Comparison of ENCODE assay signal across 29 mouse cellular contexts in genomic region chr5:119665739-119666138, GRCm38 (mm10). TPM values are rescaled to one million over a fixed set of nuclear protein-coding genes. Genes with fewer than 3 reads are reported as not detected.
A peak's percentile ranks its signal among the peaks of the same experiment; 100 is the strongest.
DNase-seq lines count a peak whose midpoint lies in the region; ATAC-seq and TF ChIP-seq lines count a peak whose summit lies in the region.
"Had no signal": no experiment of that assay in that cellular context is flagged by ENCODE, and none has a peak within 500 bp of the region (broad histone marks: within the 10 kb centered on the region; RNA-seq: fewer than 3 reads in every experiment).

No protein-coding gene starts in this region.

- H3K27me3 ChIP-seq in hindbrain, embryonic 10.5 days (ENCODE audit: insufficient read depth, poor library complexity, severe bottlenecking), result peaks cover 100% of the 10 kb centered on the region
- peaks cover 97% of the 10 kb centered on the region for H3K27me3 ChIP-seq in hindbrain, embryonic 12.5 days
- peaks cover 94% of the 10 kb centered on the region for H3K27me3 ChIP-seq in E14TG2a.4 (ENCODE audit: insufficient read depth, low read length)
- peaks cover 100% of the 10 kb centered on the region for H3K27me3 ChIP-seq in embryonic facial prominence, embryonic 10.5 days (replicated peaks; ENCODE audit: low read depth, poor library complexity, severe bottlenecking)
- peaks cover 76% of the 10 kb centered on the region for H3K27me3 ChIP-seq in embryonic facial prominence, embryonic 13.5 days

- no peak for TF ChIP-seq CTCF in E14TG2a.4 (conservative IDR thresholded peaks at IDR 0.05; ENCODE audit: low read length)

- 2% methylated on average over 6 of the region's 6 CpGs for WGBS in hindbrain, embryonic 10.5 days
- 4% methylated on average over 6 of the region's 6 CpGs for WGBS in hindbrain, embryonic 12.5 days
- 4% methylated on average over 6 of the region's 6 CpGs for WGBS in embryonic facial prominence, embryonic 10.5 days
- 19% methylated on average over 6 of the region's 6 CpGs for WGBS in embryonic facial prominence, embryonic 13.5 days

- no peak overlapping the region for H3K27ac ChIP-seq in hindbrain, embryonic 10.5 days
- H3K27ac ChIP-seq in hindbrain, embryonic 12.5 days, result no peak overlapping the region
- 0 out of 2 replicates have a peak overlapping the region, but pooled peaks have one; percentile 93 for H3K27ac ChIP-seq in embryonic facial prominence, embryonic 10.5 days (replicated peaks)
- peak overlapping the region; percentile 91 for H3K27ac ChIP-seq in embryonic facial prominence, embryonic 13.5 days
- H3K27ac ChIP-seq: embryonic facial prominence, embryonic 15.5 days; gastrocnemius, adult 2 months; heart, adult 2 months; heart, embryonic 10.5 days; heart, embryonic 13.5 days; hindbrain, embryonic 14.5 days had no signal

- no peak overlapping the region for H3K4me2 ChIP-seq in hindbrain, embryonic 12.5 days (replicated peaks)
- peak overlapping the region; percentile 79 for H3K4me2 ChIP-seq in embryonic facial prominence, embryonic 13.5 days
- H3K4me2 ChIP-seq: embryonic facial prominence, embryonic 15.5 days; heart, embryonic 13.5 days; hindbrain, embryonic 14.5 days had no signal

- H3K4me1 ChIP-seq in hindbrain, embryonic 10.5 days (replicated peaks), result peaks cover 26% of the 10 kb centered on the region
- peaks cover 16% of the 10 kb centered on the region for H3K4me1 ChIP-seq in hindbrain, embryonic 12.5 days
- peaks cover 89% of the 10 kb centered on the region for H3K4me1 ChIP-seq in E14TG2a.4 (replicated peaks; ENCODE audit: low read depth, low read length)
- peaks cover 94% of the 10 kb centered on the region for H3K4me1 ChIP-seq in embryonic facial prominence, embryonic 10.5 days
- H3K4me1 ChIP-seq in embryonic facial prominence, embryonic 13.5 days, result peaks cover 80% of the 10 kb centered on the region

- intact Hi-C loops in gastrocnemius, postnatal 36 days (cut with DNase I), result no loop called here
- intact Hi-C loops in gastrocnemius, postnatal 14 days (cut with DNase I; ENCODE audit: low total_unique reads), result no loop called here

- H3K4me3 ChIP-seq in hindbrain, embryonic 10.5 days, result no peak overlapping the region
- no peak overlapping the region for H3K4me3 ChIP-seq in hindbrain, embryonic 12.5 days
- 0 out of 2 replicates have a peak overlapping the region, but pooled peaks have one; percentile 7 for H3K4me3 ChIP-seq in E14TG2a.4 (replicated peaks; ENCODE audit: low read length)
- H3K4me3 ChIP-seq in embryonic facial prominence, embryonic 10.5 days, result no peak overlapping the region
- peak overlapping the region; percentile 14; the same call in 1 of the 2 replicates for H3K4me3 ChIP-seq in embryonic facial prominence, embryonic 13.5 days
- H3K4me3 ChIP-seq: embryonic facial prominence, embryonic 15.5 days; gastrocnemius, adult 2 months; heart, adult 2 months; heart, embryonic 10.5 days; heart, embryonic 13.5 days had no signal

- H3K9ac ChIP-seq in hindbrain, embryonic 12.5 days, result no peak overlapping the region
- H3K9ac ChIP-seq in embryonic facial prominence, embryonic 13.5 days, result peak overlapping the region; percentile 99
- H3K9ac ChIP-seq: embryonic facial prominence, embryonic 15.5 days; forebrain, postnatal 0 days; heart, embryonic 13.5 days; hindbrain, embryonic 14.5 days had no signal

- peak; percentile 25 for DNase-seq in hindbrain, embryonic 10.5 days (ENCODE audit: low spot score)
- no peak for DNase-seq in embryonic facial prominence, embryonic 10.5 days (ENCODE audit: low spot score)
- no peak for DNase-seq in Muller cell, postnatal 12 days (ENCODE audit: inconsistent ontology term)
- no peak for DNase-seq in gastrocnemius, postnatal 36 days
- no peak for DNase-seq in gastrocnemius, postnatal 14 days
- DNase-seq: adrenal gland, adult 2 months; cerebellum, adult 11 months; cerebellum, adult 2 months; cerebellum, adult 9-11 months; cerebellum, postnatal 36 days; embryo, embryonic 11 days; forebrain, postnatal 0 days; gastrocnemius, adult 2 months; gastrocnemius, postnatal 25 days; heart, adult 2 months; heart, postnatal 14 days; heart, postnatal 4 days; kidney, adult 2 months had no signal

- H3K36me3 ChIP-seq in hindbrain, embryonic 10.5 days, result no peaks in the 10 kb centered on the region
- H3K36me3 ChIP-seq in hindbrain, embryonic 12.5 days, result no peaks in the 10 kb centered on the region
- H3K36me3 ChIP-seq in E14TG2a.4 (ENCODE audit: insufficient read depth, low read length), result no peaks in the 10 kb centered on the region
- no peaks in the 10 kb centered on the region for H3K36me3 ChIP-seq in embryonic facial prominence, embryonic 10.5 days (replicated peaks)
- H3K36me3 ChIP-seq in embryonic facial prominence, embryonic 13.5 days, result no peaks in the 10 kb centered on the region
- H3K36me3 ChIP-seq: embryonic facial prominence, embryonic 15.5 days; heart, embryonic 10.5 days; heart, embryonic 13.5 days had no signal

- ATAC-seq in hindbrain, embryonic 12.5 days (ENCODE audit: low FRiP score), result no peak
- no peak for ATAC-seq in embryonic facial prominence, embryonic 13.5 days (ENCODE audit: insufficient number of reproducible peaks, insufficient read depth, low FRiP score, low TSS enrichment, low read depth)
- ATAC-seq: forebrain, embryonic 14.5 days; forebrain, postnatal 0 days; intestine, postnatal 0 days had no signal

- H3K9me3 ChIP-seq in hindbrain, embryonic 10.5 days, result no peaks in the 10 kb centered on the region
- no peaks in the 10 kb centered on the region for H3K9me3 ChIP-seq in hindbrain, embryonic 12.5 days (replicated peaks)
- H3K9me3 ChIP-seq in E14TG2a.4 (ENCODE audit: low read length), result no peaks in the 10 kb centered on the region
- no peaks in the 10 kb centered on the region for H3K9me3 ChIP-seq in embryonic facial prominence, embryonic 10.5 days
- no peaks in the 10 kb centered on the region for H3K9me3 ChIP-seq in embryonic facial prominence, embryonic 13.5 days
- H3K9me3 ChIP-seq: embryonic facial prominence, embryonic 15.5 days; heart, embryonic 10.5 days; heart, embryonic 13.5 days had no signal

RNA-seq across cellular contexts. Expression of gene Tbx3, which starts 4.7 kb away (rescaled TPM):
- 5.8 and 13.0 TPM in 2 replicates for polyA plus RNA-seq in hindbrain, embryonic 10.5 days (2016; fragmentation: Nextera tagmentation; extraction: Ambion mirVana)
- 8.9 and 10.3 TPM in 2 replicates for polyA plus RNA-seq in hindbrain, embryonic 12.5 days (2016; fragmentation: Nextera tagmentation; extraction: Ambion mirVana)
- 58.3 and 64.8 TPM in 2 replicates for polyA plus RNA-seq in embryonic facial prominence, embryonic 10.5 days (2016; fragmentation: Nextera tagmentation; extraction: Ambion mirVana)
- polyA plus RNA-seq in embryonic facial prominence, embryonic 13.5 days (2015; fragmentation: Nextera tagmentation; extraction: Ambion mirVana), result 63.4 and 67.0 TPM in 2 replicates
- 1 to 10 TPM; 2.6 to 4.4 TPM for total RNA-seq in gastrocnemius, postnatal 36 days (2021)
- total RNA-seq in gastrocnemius, postnatal 14 days (2021), result 1 to 10 TPM; 6.5 to 9.4 TPM
- total RNA-seq: granulocyte monocyte progenitor cell, adult 5-6 weeks; MEL had no signal

Comparison
In these comparisons a context has a peak if more than half of its experiments do, and no peak if none do; other contexts are left out.
1. H3K4me3 ChIP-seq: peak in E14TG2a.4 (single experiment) and embryonic facial prominence, embryonic 13.5 days (single experiment); none in hindbrain, embryonic 10.5 days (single experiment), hindbrain, embryonic 12.5 days (single experiment) and embryonic facial prominence, embryonic 10.5 days (single experiment).
2. H3K27ac ChIP-seq: peak in embryonic facial prominence, embryonic 10.5 days (single experiment) and embryonic facial prominence, embryonic 13.5 days (single experiment); none in hindbrain, embryonic 10.5 days (single experiment) and hindbrain, embryonic 12.5 days (single experiment).